Mouse (Mus musculus) myocyte (in vitro differentiated cells): Measurements from ENCODE around the gene Afg3l1. TPM values are rescaled to one million over a fixed set of nuclear protein-coding genes. Genes with fewer than 3 reads are reported as not detected.
"Not testable (repeated sequence)": the region's sequence is repeated elsewhere in the genome, so short reads cannot be mapped to it uniquely, and the experiment has no call there.

Source experiments
- H3K27me3 ChIP-seq: one replicate; pipeline ENCODE4 v1.6.1; 2011; ENCODE audit not compliant: control insufficient read depth, insufficient read depth, insufficient read length
- H3K36me3 ChIP-seq: one replicate; pipeline ENCODE4 v1.6.1; 2011; ENCODE audit not compliant: control insufficient read depth, insufficient read depth
- H3K4me2 ChIP-seq: one replicate; pipeline ENCODE4 v1.6.1; 2011; ENCODE audit warnings: low read depth, control low read depth
- H3K4me3 ChIP-seq: one replicate; pipeline ENCODE4 v1.5.1; 2011; ENCODE audit warnings: mild to moderate bottlenecking, control low read depth, moderate library complexity
- H3K79me2 ChIP-seq: one replicate; pipeline ENCODE4 v1.6.1; 2011; ENCODE audit not compliant: control insufficient read depth, insufficient read depth
- H3ac ChIP-seq: one replicate; pipeline ENCODE4 v1.6.1; 2011; ENCODE audit not compliant: control insufficient read depth, insufficient read length
- CEBPB ChIP-seq: IDR thresholded peaks from 2 replicates; pipeline ENCODE4 v1.6.1; 2011; ENCODE audit warnings: mild to moderate bottlenecking, moderate library complexity; ENCODE audit not compliant: poor library complexity, insufficient read depth, severe bottlenecking
- E2F4 ChIP-seq: IDR thresholded peaks from one replicate; pipeline ENCODE4 v1.6.1; 2011; ENCODE audit warnings: mild to moderate bottlenecking, control low read depth, moderate library complexity; ENCODE audit not compliant: insufficient read depth
- MAX ChIP-seq: IDR thresholded peaks from one replicate; pipeline ENCODE4 v1.6.1; 2011; ENCODE audit warnings: low read depth, mild to moderate bottlenecking, control low read depth
- MYOD1 ChIP-seq, 3 experiments: IDR thresholded peaks; one replicate each; pipeline ENCODE4 v1.6.1; 2011; ENCODE audit warnings: control low read depth in 2 of 3, low read depth in 2 of 3, mild to moderate bottlenecking in 2 of 3, moderate library complexity in 1 of 3; ENCODE audit not compliant: insufficient read length in 2 of 3, control insufficient read depth in 1 of 3
- MYOG ChIP-seq, 3 experiments: IDR thresholded peaks; one replicate each; pipeline ENCODE4 v1.6.1; 2011; ENCODE audit warnings: control low read depth in 2 of 3, low read depth in 2 of 3, mild to moderate bottlenecking in 2 of 3; ENCODE audit not compliant: insufficient read length in 2 of 3, control insufficient read depth in 1 of 3, insufficient read depth in 1 of 3
- POLR2A ChIP-seq: IDR thresholded peaks from one replicate; pipeline ENCODE4 v1.6.1; 2011; ENCODE audit warnings: low read depth, mild to moderate bottlenecking, control low read depth, moderate library complexity; ENCODE audit not compliant: insufficient read length
- POLR2AphosphoS2 ChIP-seq: IDR thresholded peaks from one replicate; pipeline ENCODE4 v1.6.1; 2011; ENCODE audit warnings: low read depth, control low read depth; ENCODE audit not compliant: insufficient read length
- REST ChIP-seq: IDR thresholded peaks from one replicate; pipeline ENCODE4 v1.6.1; 2011; ENCODE audit warnings: mild to moderate bottlenecking, control low read depth, moderate library complexity; ENCODE audit not compliant: insufficient read depth, insufficient read length
- SRF ChIP-seq: IDR thresholded peaks from one replicate; pipeline ENCODE4 v1.6.1; 2011; ENCODE audit warnings: low read depth; ENCODE audit not compliant: control insufficient read depth, insufficient read length
- TCF12 ChIP-seq: IDR thresholded peaks from one replicate; pipeline ENCODE4 v1.6.1; 2011; ENCODE audit warnings: mild to moderate bottlenecking, control low read depth; ENCODE audit not compliant: poor library complexity, insufficient read depth, severe bottlenecking
- TCF3 ChIP-seq: IDR thresholded peaks from one replicate; pipeline ENCODE4 v1.6.1; 2011; ENCODE audit warnings: low read depth, control low read depth; ENCODE audit not compliant: insufficient read length
- USF1 ChIP-seq: IDR thresholded peaks from one replicate; pipeline ENCODE4 v1.6.1; 2011; ENCODE audit warnings: low read depth, mild to moderate bottlenecking, control low read depth, moderate library complexity
- polyA plus RNA-seq: library from polyadenylated mRNA; unstranded; fragments of >200 nt; fragmentation: generic; extraction: Trizol; gene quantifications from one replicate; pipeline ENCODE4 v1.2.1, GENCODE M21; 2012; ENCODE audit warnings: missing spikeins

Afg3l1 gene
- 35.0 TPM for polyA plus RNA-seq

DNA sequence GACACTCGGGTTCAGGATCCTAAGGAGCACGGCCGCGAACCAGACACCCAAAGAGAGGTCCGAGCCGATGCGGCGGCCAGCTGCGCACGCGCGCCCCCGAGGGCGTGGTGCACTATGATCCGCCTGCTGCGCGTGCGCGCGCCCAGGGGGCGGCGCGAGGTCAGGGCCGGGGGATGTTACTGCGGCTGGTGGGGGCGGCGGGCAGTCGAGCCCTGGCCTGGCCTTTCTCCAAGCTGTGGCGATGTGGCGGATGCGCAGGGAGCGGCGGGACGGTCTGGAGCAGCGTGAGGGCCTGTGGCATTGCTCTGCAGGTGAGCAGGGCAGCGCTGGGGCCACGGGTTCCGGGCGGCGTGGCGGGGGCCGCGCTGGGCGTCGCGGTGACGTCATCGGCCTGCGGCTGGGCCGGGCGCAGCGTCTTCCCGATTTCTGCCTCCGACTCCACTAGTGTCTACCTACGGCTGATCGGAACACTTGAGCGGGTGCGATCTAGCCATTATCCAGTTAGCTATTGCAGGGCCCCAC lies at the start of gene Afg3l1:
Afg3l1 (plus strand) TSS at position 167 of the 522 bp plus-strand sequence.
- Histone ChIP-seq H3K27me3 (no peaks in the 10 kb centered on the region), H3K4me3 (peak within 1 kb of the TSS; percentile 55), H3K79me2 (peaks cover 23% of the 10 kb centered on the region), H3ac (peak within 1 kb of the TSS; percentile 34), H3K36me3 (peaks cover 14% of the 10 kb centered on the region), H3K4me2 (peak within 1 kb of the TSS; percentile 88)
- TF ChIP-seq MAX (no peak), USF1 (no peak), CEBPB (no peak), E2F4 (no peak), TCF12 (no peak), MYOD1 (IDR thresholded peaks at IDR 0.05; ENCODE audit: control insufficient read depth in 1 of 3, insufficient read length in 2 of 3, low read depth in 2 of 3) (peak in 1 of 3 experiments; percentile 15), POLR2A (peak; percentile 82), POLR2AphosphoS2 (peak; percentile 73), TCF3 (no peak), REST (no peak), MYOG (IDR thresholded peaks at IDR 0.05; ENCODE audit: control insufficient read depth in 1 of 3, insufficient read depth in 1 of 3, insufficient read length in 2 of 3, low read depth in 2 of 3) (peak in 2 of 3 experiments; percentile 4 to 30), SRF (peak; percentile 23)

DNA sequence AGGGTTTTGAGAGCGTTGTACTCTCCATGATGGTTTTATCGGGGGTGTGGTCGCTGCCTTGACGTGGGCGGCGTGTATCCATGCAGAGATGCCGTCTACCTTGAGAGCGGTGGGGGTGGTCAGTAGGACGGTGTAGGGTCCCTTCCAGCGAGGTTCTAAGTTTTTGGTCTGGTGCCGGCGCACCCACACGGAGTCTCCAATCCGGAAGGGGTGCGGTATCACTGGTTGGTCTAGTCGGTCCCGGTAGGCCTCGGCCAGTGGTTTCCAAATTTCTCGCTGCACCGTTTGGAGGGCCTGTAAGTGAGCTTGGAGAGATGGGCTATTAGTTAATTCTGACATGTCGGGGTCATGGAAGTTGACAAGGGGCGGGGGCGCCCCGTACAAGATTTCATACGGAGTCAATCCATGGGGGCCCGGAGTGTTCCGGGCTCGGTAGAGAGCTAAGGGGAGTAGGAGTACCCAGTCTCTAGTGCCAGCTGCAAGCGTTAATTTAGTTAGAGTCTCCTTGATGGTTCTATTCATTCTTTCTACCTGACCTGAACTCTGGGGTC lies 49.3 kb upstream of the Afg3l1 start:
- TF ChIP-seq TCF3 (no peak), MAX (no peak), CEBPB (no peak), POLR2A (no peak), MYOG (IDR thresholded peaks at IDR 0.05; ENCODE audit: control insufficient read depth in 1 of 3, insufficient read depth in 1 of 3, insufficient read length in 2 of 3, low read depth in 2 of 3) (no peak), POLR2AphosphoS2 (no peak), SRF (no peak), E2F4 (no peak), USF1 (no peak), MYOD1 (IDR thresholded peaks at IDR 0.05; ENCODE audit: control insufficient read depth in 1 of 3, insufficient read length in 2 of 3, low read depth in 2 of 3) (no peak), TCF12 (no peak), REST (no peak)
- Histone ChIP-seq H3K36me3 (no peaks in the 10 kb centered on the region), H3K4me3 (no peak overlapping the region)

DNA sequence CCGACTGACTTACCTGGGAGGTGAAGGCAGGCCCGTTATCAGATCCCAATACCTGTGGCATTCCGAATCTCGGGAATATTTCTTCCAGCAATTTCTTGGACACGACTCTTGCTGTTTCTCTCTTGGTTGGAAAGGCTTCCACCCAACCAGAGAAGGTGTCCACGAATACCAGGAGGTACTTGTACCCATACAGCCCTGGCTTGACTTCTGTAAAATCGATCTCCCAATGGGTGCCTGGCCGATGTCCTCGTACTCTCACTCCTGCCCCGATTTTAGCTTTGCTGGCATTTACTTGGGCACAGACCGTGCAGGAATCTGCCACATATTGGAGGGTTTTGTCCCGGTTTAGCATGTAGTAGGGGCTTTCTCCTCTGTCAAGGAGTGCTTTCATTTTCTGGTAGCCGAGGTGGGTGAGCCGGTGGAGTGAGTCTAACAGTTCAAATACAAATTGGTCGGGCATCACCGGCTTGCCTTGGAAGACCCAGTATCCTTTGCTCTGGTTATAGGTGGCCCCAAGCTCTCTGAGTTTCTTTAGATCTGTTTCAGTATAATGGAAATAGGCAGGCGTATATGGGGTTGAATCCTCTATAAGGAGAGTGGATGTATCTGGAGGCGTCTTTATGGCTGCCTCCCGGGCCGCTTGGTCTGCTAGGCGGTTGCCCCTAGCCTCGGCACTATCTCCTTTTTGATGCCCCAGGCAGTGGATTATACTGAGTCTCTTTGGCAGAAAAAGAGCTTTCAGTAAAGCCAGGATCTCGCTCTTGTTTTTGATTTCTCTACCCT lies 48.6 kb upstream of the Afg3l1 start:
- no peak for TF ChIP-seq TCF12
- no peak for TF ChIP-seq TCF3
- TF ChIP-seq CEBPB, result no peak
- TF ChIP-seq E2F4, result no peak

More for the DNA sequence above, 49.3 kb upstream of the Afg3l1 start:
- Histone ChIP-seq H3ac (no peak overlapping the region), H3K4me2 (no peak overlapping the region), H3K79me2 (no peaks in the 10 kb centered on the region), H3K27me3 (no peaks in the 10 kb centered on the region)

DNA sequence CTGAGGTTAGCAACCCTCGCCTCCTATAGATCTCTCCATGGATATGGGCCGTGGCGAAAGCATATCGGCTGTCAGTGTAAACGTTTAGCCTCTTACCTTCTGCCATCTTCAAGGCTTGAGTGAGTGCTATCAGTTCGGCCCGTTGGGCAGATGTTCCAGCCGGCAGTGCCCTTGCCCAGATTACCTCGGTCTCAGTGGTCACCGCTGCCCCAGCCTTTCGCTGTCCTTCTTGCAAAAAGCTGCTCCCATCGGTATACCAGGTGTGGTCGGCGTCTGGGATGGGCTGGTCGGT lies 48.0 kb upstream of the Afg3l1 start:
- not testable (repeated sequence) for H3K4me2 ChIP-seq

More for the DNA sequence above, 48.6 kb upstream of the Afg3l1 start:
- H3K4me3 ChIP-seq, result no peak overlapping the region
- no peak overlapping the region for H3K4me2 ChIP-seq
- no peaks in the 10 kb centered on the region for H3K27me3 ChIP-seq
- no peak overlapping the region for H3ac ChIP-seq
- no peaks in the 10 kb centered on the region for H3K79me2 ChIP-seq
- no peaks in the 10 kb centered on the region for H3K36me3 ChIP-seq

DNA sequence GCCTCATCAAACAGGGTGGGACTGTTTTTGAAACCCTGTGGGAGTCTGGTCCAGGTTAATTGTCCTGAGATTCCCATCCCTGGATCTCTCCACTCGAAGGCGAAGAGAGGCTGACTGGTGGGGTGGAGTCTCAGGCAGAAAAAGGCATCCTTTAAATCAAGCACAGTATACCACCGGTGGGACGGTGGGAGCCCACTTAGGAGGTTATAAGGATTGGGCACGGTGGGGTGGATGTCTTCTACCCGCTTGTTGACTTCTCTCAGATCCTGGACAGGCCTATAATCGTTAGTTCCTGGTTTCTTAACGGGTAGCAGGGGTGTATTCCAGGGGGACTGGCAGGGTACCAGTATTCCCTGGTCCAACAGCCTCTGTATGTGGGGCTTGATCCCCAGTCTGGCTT lies 46.8 kb upstream of the Afg3l1 start:
- H3K4me3 ChIP-seq, H3K79me2 ChIP-seq, H3K36me3 ChIP-seq: not testable (repeated sequence)

More for the DNA sequence above, 48.0 kb upstream of the Afg3l1 start:
- not testable (repeated sequence) for H3K36me3 ChIP-seq, H3K79me2 ChIP-seq, H3ac ChIP-seq, H3K4me3 ChIP-seq, H3K27me3 ChIP-seq

More for the DNA sequence above, 46.8 kb upstream of the Afg3l1 start:
- not testable (repeated sequence) for H3ac ChIP-seq, H3K4me2 ChIP-seq, H3K27me3 ChIP-seq
